Mouse (Mus musculus) midbrain, embryonic 15.5 days (tissue): ENCODE data around the gene Slc15a5. TPM values are rescaled to one million over a fixed set of nuclear protein-coding genes. Genes with fewer than 3 reads are reported as not detected.

Experiments used
- ATAC-seq: fragments of 200-750 bp; cut with Nextera tagmentation; replicated peaks from 2 replicates; pipeline ENCODE4 v1.8.0; 2017; ENCODE audit warnings: moderate TSS enrichment
- H3K27ac ChIP-seq: fragments of 300-500 bp; sonication (generic); 2 replicates; pipeline ENCODE4 v1.5.1; 2015; ENCODE audit warnings: mild to moderate bottlenecking, inconsistent platforms
- H3K27me3 ChIP-seq: fragments of 300-500 bp; sonication (generic); replicated peaks from 2 replicates; pipeline ENCODE4 v1.6.1; 2015; ENCODE audit warnings: inconsistent platforms
- H3K36me3 ChIP-seq: fragments of 300-500 bp; sonication (generic); replicated peaks from 2 replicates; pipeline ENCODE4 v1.6.1; 2015; ENCODE audit warnings: inconsistent platforms
- H3K4me1 ChIP-seq: fragments of 300-500 bp; sonication (generic); 2 replicates; pipeline ENCODE4 v1.6.1; 2015; ENCODE audit warnings: inconsistent platforms
- H3K4me2 ChIP-seq: fragments of 300-500 bp; sonication (generic); 2 replicates; pipeline ENCODE4 v1.6.1; 2015; ENCODE audit warnings: inconsistent platforms, mild to moderate bottlenecking, moderate library complexity
- H3K4me3 ChIP-seq: fragments of 300-500 bp; sonication (generic); 2 replicates; pipeline ENCODE4 v1.5.1; 2015; ENCODE audit warnings: mild to moderate bottlenecking, inconsistent platforms
- H3K9ac ChIP-seq: fragments of 300-500 bp; sonication (generic); 2 replicates; pipeline ENCODE4 v1.6.1; 2015; ENCODE audit warnings: mild to moderate bottlenecking, inconsistent platforms
- H3K9me3 ChIP-seq: fragments of 300-500 bp; sonication (generic); 2 replicates; pipeline ENCODE4 v1.6.1; 2016; ENCODE audit warnings: inconsistent platforms
- WGBS: fragments of 180-500 bp; shearing (Covaris S2); methylation state at CpG from one replicate; pipeline ENCODE4 v1.1.7; 2015; ENCODE audit warnings: mixed read lengths; 5-methylcytosine and 5-hydroxymethylcytosine counted together
- polyA plus RNA-seq: library from polyadenylated mRNA; unstranded; fragments of >200 nt; fragmentation: Nextera tagmentation; extraction: Ambion mirVana; gene quantifications from 2 replicates; pipeline ENCODE4 v1.2.1, GENCODE M21; 2015

Gene Slc15a5
- polyA plus RNA-seq, 1 experiment from 2014 or later, result not detected

DNA sequence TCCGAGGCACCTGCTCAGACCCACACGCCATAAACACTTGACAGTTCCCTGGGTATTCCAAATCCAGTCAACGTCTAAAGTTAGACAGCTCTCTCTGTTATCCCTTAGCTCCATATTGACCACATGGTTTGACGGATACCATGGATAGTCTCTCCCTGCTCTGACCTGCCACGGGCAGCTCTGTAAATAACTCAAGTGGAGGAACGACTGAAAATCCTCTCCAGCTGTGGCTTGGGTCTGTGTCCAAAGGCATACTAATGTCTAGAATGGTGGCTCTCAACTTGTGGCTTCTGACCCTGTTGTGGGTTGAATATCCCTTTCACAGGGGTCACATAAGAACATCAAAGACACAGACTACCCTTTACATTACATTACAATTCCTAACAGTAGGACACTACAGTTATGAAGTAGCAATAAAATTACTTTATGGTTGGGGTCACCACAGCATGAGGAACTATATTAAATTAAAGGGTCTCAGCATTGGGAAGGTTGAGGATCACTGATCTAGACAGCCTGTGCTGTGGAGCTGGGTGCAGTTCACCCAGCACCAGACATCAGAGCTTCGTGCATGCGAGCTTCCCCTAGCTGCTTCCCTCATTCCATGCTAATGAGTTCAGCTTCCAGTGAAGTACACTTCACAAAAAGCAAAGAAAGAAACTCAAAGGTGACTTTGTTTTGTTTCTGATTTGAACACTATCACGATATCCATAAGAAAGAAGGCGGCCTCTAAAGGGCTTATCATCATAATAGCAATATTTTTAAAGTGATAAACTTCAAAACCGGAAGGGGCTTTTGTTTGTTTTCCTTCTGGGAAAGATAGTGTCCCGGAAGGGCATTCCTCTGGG lies 139.1 kb downstream of the Slc15a5 start:
- H3K36me3 ChIP-seq, result no peaks in the 10 kb centered on the region
- no peak overlapping the region for H3K27ac ChIP-seq
- H3K27me3 ChIP-seq, result no peaks in the 10 kb centered on the region
- H3K4me3 ChIP-seq, result no peak overlapping the region
- H3K9me3 ChIP-seq, result no peaks in the 10 kb centered on the region
- no peak overlapping the region for H3K9ac ChIP-seq
- WGBS, result 72% methylated on average over 12 of the region's 12 CpGs
- ATAC-seq, result no peak
- no peaks in the 10 kb centered on the region; the same call in 1 of the 2 replicates for H3K4me1 ChIP-seq
- no peak overlapping the region for H3K4me2 ChIP-seq

DNA sequence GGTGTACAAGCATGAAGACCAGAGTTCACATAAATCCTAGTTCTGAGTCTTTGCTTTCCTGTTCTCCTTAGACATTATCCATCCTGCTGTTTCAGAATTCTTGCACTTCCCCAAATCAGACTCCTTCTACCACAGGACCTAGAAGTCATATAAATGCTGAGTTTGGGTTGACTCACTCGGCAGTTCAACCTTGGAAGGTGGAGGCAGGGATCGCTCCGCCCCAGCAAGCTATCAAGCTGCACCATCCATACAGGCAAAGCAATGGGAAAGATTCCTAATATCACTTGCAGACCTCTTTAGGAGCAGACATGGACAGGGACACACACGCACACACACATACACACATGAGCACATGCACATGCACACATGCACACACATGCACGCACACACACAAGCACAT lies 142.2 kb downstream of the Slc15a5 start:
- no peak for ATAC-seq
- H3K4me1 ChIP-seq, result no peaks in the 10 kb centered on the region; the same call in 1 of the 2 replicates
- H3K4me3 ChIP-seq, result no peak overlapping the region
- H3K4me2 ChIP-seq, result no peak overlapping the region
- no peaks in the 10 kb centered on the region for H3K36me3 ChIP-seq
- no peak overlapping the region for H3K27ac ChIP-seq
- no peak overlapping the region for H3K9ac ChIP-seq
- no peaks in the 10 kb centered on the region for H3K9me3 ChIP-seq
- H3K27me3 ChIP-seq, result no peaks in the 10 kb centered on the region
- 94% methylated on average over 5 of the region's 5 CpGs for WGBS

DNA sequence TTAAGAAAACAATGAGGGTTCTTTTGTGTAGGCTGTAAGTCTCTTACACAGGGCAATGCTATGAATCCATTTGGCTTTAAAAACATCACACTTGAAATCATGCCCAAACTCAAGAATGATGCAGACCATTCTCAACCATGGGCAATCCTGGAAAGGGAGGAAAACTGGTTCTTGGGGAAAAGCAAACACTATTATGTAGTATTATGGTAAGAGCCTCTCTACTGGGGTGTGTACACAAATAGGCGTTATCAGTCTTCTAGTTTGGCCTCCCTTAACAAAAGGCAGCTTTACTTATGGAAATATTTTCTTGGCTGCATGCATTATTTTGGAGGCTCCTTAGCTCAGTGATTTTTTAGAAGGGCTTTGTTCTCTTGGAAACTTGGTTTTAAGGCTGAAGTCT lies 143.4 kb downstream of the Slc15a5 start:
- Histone ChIP-seq H3K9me3 (no peaks in the 10 kb centered on the region), H3K9ac (no peak overlapping the region), H3K36me3 (no peaks in the 10 kb centered on the region), H3K4me1 (no peaks in the 10 kb centered on the region; the same call in 1 of the 2 replicates), H3K4me2 (no peak overlapping the region), H3K27me3 (no peaks in the 10 kb centered on the region), H3K27ac (no peak overlapping the region), H3K4me3 (no peak overlapping the region)
- ATAC-seq, result no peak
- WGBS, result 67% methylated on average over 1 of the region's 1 CpGs

DNA sequence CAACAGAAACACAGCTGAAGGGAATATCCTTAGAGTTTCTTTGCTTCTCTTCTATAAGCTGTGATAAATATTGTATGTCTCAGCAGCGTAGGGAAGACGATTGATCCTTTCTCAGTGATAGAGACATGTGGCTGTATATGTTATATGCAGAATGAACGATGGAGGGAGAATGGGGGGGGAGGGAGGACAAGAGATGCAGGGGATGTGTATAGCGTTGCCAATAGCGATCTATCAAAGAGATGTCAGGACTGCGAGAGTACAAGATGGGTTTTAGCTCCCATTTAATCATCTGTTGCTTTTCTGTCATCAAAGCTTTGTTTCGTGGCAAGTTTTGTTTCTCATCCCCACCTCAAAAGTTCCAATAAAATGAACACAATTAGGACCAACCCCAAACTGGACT lies 143.9 kb downstream of the Slc15a5 start:
- Histone ChIP-seq H3K9ac (no peak overlapping the region), H3K27ac (no peak overlapping the region), H3K9me3 (no peaks in the 10 kb centered on the region), H3K36me3 (no peaks in the 10 kb centered on the region), H3K4me1 (no peaks in the 10 kb centered on the region), H3K4me3 (no peak overlapping the region), H3K27me3 (no peaks in the 10 kb centered on the region), H3K4me2 (no peak overlapping the region)
- no peak for ATAC-seq
- 67% methylated on average over 7 of the region's 7 CpGs for WGBS

DNA sequence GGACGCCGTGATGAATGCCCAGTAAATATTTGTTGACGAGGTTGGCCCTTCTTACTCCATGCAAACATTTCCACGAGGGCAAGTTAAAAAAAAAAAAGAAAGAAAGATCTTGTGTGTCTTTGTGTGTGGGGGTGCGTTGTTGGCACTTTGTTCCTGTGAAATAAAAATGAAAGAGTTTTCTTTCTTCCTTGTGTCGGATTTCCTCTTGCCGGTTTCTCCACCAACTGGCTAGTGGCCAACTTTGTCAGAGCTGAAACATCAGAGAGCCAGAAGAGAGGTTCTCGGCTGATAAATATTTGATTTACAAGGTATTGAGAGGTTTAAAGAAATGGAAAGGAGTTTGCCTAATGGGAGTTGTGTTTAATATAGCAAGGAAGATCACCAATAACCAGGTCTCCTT lies 144.4 kb downstream of the Slc15a5 start:
- no peaks in the 10 kb centered on the region for H3K9me3 ChIP-seq
- no peaks in the 10 kb centered on the region for H3K27me3 ChIP-seq
- WGBS, result 58% methylated on average over 8 of the region's 8 CpGs
- no peak overlapping the region for H3K4me2 ChIP-seq
- no peak overlapping the region for H3K27ac ChIP-seq
- no peaks in the 10 kb centered on the region for H3K36me3 ChIP-seq
- no peak overlapping the region for H3K4me3 ChIP-seq
- no peaks in the 10 kb centered on the region for H3K4me1 ChIP-seq
- ATAC-seq, result no peak
- H3K9ac ChIP-seq, result no peak overlapping the region

GRCm38 (mm10) chr6:137934545-137935298 lies 145.0 kb downstream of the Slc15a5 start:
- no peak overlapping the region for H3K4me2 ChIP-seq
- H3K9me3 ChIP-seq, result no peaks in the 10 kb centered on the region
- no peak for ATAC-seq
- H3K36me3 ChIP-seq, result no peaks in the 10 kb centered on the region
- H3K4me3 ChIP-seq, result no peak overlapping the region
- H3K9ac ChIP-seq, result no peak overlapping the region
- WGBS, result 68% methylated on average over 3 of the region's 3 CpGs
- H3K27ac ChIP-seq, result no peak overlapping the region
- H3K4me1 ChIP-seq, result no peaks in the 10 kb centered on the region
- H3K27me3 ChIP-seq, result no peaks in the 10 kb centered on the region

Other genes with a start within 250 kb of the Slc15a5 start
- gene Mgst1, start 60.4 kb upstream of the Slc15a5 start, polyA plus RNA-seq, result 53.5 and 58.6 TPM in 2 replicates